Mouse (Mus musculus) testis, postnatal 14 days (tissue): Measurements from ENCODE around the gene Fzr1.

Experiments used
- DNase-seq: peaks from one replicate; pipeline ENCODE4 v3.0.0; 2021; ENCODE audit warnings: low spot score

Gene Fzr1

DNA sequence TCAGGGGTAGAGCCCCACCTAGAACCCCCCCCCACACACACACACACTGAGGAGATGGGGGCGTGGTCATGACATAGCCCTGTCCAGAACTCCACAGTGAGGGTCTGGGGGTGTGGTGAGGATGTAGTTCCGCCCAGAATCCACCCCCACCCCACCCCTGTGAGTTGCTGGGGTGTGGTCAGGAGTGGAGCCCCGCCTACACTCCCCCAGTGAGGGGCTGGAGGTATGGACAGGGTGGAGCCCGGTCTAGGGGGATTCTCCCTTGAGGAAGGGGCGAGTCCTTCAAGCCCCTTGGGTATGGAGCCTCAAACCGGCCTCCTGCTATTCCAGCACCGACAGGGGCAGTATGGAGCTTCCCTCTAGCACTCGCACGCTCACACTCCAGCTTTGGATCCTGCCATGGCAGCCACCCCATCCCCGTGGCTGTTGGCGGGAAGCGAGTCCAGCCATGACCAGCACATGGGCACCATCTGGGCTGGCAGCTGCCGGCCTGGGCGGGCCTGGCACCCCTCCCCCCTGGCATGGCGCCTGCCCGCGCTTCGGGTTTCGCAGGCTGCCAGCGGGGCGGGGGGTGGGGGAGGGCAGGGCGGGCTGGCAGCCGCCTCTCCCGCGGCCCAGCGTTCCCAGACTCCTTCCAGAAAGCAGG, 38.4 kb upstream of the Fzr1 start:
- DNase-seq, result peak; percentile 79

DNA sequence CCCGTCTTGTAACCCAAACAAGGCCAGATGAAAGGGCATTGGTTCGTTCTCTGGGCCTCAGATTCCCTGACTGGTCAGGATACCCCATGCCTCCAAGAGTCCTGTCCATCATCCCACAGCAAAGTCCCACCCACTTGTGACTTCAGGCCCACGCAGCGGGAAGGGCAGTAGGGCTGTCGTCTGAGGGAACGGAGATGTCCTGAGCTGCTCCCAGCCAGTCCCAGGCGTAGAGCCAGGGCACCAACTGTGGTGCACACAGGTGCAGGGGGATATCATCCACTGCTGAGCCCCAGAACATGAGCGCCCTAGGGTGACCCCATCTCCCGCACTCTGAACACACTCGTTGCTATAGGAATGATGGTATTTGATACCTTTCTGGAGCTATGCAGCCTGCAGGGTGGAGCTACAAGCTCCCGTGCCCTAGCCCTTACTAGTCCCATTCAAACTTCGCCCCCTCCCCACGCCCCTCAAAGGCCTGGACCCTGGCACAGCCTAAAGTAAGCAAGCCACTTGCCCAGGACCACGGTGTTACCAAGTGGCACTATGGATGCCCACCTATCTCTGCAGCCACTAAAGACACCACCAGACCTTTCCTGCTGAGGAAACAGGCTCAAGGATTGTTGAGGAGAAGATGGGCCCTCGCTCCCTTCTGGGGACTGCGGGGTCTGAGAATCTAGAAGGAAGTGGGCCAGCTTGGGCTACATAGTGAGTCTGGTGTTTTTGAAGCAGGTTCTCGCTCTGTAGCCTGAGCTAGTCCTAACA, 37.4 kb upstream of the Fzr1 start:
- no peak for DNase-seq

DNA sequence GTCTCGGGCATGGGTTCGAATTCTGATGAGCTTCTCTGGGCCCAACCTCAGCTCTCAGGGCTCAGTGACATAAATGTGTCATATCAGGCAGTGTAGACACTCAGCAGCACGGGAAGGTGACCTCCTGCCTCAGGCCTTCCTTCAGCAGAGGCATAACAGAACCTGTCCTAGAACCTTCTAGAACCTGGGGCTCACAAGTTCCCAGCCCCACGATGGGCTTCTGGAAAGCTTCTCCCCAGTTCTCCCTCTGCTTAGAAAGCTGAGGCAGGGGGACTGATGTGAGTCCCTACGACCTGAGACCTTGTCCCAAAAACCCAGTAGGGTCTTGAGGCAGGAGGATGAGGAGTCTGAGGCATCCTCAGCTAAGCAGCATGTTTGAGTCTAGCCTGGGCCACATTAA, 36.8 kb upstream of the Fzr1 start:
- DNase-seq, result no peak

DNA sequence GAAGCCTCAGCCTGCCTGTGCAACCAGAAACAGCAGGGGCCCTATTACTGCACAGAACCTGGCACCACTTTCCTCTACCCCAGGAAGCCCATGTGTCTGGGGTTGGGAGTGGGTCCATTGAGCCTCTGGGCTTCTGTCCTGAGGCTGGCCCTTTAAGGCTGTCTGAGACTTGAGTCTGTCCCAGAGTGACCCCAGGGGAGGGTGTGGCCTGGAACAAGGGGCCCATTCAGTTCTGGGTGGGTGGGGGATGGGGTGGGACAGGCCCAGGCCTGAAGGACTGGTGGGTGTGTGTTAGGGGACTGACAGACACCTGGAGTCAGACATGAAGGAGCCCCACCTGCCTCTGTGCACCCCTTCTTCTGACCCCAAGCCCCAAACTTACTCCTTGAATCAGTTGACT, 36.4 kb upstream of the Fzr1 start:
- no peak for DNase-seq

DNA sequence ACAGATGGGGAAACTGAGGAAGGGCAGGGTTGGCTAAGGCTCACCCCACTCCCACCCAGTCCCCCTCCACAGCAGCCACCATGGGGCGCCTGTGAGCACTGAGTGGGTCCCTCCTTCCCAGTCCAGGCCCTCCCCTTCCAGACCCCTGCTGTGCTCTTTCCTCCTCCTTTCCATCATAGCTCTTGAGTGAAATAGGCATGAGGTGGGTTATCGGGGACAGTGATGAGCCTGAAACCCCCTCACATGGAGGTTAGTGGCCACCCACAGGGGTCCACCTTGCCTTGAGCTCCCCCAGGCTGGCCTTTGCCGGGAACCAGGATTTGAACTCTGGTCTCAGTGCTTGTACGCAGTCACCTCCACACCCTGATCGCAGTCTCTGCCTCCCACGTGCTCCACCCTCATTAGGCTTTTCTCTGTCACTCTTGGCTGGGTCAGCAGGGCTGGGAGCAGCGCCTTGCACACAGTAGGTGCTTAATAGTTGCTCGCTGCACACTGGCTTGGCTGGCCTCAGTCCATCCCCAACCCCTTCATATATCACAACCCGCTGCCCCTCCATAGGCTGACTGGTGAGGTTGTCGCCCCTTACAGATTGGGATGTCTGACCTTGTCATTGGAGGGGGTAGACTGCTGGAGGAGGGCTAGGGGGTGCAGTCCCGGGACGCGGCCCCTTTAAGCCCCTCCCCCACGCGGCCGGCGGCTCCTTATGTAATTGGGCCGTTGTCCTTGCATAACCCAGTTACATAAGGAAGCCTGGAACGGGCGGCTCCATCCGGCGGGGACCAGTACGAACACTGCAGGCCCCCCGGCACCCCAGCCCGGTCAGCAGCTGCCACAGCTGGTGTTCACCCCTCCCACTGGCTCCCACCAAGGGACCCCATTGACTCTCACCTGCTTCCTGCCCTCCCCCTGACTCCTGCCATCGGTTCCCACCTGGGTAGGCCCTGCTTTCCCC, 35.3 kb upstream of the Fzr1 start:
- peak; percentile 75 for DNase-seq

DNA sequence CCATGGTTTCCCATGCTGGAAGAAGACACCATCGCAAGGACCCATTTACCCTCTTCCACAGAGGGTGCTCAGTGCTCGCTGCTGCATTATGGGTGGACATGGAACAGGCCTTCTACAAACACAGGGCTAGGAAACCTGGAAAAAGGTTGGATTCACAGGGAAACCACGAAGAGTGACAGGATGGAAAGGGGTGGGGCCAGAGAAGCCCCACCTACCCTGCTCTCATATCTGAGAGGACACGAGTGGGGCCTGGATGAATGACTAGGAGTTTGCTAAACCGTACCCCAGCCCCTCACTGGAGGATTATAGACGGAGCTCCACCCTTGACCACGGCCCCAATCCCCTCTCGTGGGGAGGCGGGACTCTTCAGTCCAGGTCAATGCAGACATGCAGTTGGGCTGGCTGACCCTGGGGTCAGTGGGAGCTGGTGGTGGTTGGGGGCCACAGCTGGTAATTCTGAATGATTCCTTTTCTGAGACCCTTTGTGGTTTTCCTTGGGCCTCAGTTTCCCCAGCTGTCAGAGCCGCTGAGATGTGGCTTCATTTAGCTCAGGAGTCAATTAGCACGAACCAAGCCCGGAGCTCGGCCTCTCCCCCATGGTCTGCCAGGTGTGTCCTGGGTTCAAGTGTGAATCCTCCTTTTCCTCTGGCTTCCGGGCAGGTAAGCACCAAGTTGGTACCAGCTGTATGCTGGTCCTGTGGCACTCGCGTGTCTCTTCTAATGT, 34.4 kb upstream of the Fzr1 start:
- DNase-seq, result no peak

DNA sequence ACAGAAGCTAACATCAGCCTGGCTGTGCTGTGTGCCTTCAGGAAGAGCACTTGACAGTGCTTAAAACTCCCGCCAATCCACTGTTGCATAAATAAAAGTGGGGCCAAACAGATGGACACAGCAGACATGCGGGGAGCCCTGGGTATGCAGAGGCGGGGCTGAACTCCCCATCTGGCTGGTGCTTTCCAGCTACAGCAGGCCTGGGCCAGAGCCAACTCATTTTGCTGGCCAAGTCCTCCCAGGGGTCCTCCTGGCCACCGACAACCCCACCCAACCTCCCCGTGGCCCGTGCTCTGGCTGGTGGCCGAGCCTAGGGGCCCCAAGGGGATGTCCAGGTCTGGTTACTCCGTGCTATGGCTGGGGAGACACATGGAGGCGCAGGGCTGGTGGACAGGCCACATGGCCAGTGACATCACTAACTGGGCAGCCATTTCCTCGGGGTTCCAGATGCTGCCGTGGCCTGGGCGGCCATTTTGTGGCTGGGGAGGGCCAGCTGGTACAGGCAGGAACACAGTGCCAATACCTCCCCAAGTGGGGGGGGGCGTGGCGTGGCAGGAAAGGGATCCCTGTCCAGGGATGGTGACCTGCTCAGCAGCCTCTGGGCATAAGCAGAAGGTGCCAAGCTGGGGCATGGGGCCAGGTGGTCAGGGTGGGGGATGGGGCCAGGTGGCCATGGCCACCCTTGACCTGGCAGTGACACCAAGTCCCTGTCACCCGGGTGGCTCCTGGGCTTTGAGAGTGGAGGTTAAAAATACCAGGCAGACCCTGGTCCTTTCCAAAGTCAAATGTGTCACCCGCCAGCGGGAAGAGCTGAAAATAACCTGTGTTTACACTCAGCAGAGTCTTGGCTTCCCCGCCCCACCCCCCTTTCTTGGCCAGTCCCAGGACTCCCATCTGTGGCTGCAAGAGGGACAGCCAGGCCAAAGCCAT, 33.4 kb upstream of the Fzr1 start:
- DNase-seq, result no peak

DNA sequence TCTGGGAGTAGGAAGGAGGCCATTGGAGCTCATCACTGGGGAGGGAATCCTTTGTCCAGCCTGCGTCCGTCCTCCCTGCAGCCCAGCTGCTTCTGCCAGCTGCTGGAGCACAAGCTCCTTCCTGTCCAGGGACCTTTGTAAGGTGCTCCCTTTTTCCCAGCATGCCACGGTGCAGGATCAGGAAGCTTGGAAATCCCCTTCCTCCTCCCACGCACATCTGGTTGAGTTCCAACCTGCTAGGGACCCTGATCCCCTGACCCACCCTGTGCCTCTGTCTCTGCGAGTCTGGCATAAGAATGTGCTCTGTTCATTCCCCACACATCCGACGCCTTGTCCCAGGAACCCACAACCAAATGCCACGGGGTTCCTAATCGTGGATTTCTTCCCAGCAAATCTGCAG, 32.7 kb upstream of the Fzr1 start:
- no peak for DNase-seq

DNA sequence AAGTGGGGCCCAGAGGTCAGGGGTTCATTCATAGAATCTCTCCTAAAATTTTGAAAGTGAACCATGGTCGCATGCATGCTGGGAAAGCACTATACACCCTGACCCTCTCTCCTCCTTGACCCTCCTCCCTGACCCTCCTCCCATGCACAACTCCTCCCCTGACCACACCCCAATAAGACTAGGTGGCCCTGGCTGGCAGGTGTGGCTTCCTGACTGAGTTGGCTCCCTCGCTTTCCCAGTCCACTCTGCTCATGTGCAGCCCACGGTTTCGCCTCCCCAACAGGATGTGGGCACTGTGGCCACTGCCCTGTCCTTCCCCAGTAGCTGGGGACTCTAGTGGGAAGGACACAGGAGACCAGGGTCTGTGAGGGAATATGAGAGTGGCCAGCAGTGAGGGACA, 32.0 kb upstream of the Fzr1 start:
- no peak for DNase-seq

DNA sequence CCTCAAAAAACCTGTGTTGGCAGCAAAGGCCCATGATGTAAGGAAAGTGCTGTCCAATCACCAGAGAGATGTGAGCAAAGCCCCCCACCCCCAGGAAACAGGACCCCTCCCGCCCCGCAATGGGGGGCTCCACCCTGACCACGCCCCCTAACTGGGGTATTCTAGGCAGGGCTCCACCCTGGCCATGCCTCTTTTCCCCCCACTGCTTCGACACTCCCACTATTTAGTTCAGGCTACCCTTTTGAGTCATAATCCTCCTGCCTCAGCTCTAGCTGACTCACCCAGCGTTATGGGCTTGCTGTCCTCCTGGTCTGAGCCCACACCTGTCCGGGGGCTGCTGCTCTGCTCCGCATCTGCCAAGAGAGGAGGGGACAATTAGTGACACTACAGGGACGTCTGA, 31.0 kb upstream of the Fzr1 start:
- no peak for DNase-seq

DNA sequence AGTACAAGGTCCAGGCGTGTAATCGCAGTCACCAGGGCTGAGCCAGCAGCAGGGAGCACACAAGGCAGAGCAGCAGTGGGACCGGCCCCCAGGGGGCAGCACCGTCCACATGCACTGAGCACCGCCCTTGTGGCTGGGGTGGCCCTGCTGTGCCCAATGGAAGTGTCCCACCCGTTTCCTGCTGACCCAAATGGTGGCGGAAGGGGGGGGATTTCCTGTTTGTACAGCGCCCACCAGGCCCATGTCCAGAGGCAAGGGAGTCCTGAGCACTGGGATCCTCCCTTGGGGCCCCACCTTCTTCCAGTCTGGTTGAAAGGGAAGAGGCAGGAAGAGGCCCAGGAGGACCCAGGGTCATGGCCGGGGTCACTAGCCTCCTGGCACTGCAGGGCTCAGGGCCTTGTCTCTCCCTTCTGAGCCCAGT, 30.6 kb upstream of the Fzr1 start:
- DNase-seq, result no peak

DNA sequence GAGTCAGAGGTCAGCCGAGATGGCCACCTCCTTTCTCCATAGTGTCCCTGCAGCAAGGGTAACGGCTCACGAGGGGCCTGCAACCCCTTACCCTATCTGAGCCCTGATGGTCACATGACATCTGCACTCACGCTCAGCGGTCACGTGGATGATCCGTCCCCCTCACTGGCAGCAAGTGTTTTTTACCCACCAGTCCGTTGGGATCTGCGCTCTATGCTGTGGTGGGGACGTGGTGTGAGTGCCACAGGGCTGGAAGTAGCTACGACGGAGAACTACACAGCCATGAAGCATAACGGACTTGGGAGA, 30.1 kb upstream of the Fzr1 start:
- DNase-seq, result no peak

DNA sequence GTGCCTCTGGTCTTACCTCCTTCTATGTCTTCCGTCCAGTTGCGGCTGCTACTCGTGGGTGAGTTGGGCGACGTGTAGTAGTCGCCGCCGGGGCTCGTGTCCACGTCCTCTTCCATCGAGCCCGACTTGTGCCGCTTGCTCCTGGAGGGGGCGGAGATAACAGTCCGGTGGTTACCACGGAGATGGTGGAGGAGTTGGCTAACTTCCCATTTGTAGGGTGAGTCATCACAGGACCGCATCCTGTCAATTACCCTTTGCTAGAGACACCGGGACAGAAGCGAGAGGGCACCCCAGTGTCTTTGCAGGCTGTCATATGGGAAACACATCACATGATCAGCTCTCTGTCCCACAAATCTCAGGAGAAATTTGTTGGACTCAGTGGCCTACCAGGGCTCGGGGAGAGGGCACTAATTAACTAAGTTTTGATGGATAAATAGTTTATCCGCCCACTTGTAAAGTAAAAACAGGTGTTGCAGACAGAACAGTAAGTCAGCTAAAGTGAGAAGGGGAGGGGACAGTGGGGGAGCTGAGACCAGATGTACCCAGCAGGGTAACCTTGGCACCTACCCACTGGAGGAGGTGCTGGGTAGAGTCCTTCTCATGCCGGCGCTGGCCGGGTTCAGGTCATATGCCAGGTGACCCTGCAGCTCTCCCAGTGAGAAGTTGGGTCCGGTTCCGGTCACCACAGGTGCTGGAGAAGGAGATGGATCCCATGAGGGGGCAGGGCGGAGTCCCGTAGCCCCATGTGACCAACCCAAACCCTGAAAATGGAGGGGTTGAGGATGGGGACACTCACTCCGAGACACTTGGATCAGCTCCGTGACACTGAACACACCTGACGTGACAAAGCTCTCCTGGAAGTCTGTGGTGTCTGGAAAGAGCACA, 29.5 kb upstream of the Fzr1 start:
- DNase-seq, result peak; percentile 71

DNA sequence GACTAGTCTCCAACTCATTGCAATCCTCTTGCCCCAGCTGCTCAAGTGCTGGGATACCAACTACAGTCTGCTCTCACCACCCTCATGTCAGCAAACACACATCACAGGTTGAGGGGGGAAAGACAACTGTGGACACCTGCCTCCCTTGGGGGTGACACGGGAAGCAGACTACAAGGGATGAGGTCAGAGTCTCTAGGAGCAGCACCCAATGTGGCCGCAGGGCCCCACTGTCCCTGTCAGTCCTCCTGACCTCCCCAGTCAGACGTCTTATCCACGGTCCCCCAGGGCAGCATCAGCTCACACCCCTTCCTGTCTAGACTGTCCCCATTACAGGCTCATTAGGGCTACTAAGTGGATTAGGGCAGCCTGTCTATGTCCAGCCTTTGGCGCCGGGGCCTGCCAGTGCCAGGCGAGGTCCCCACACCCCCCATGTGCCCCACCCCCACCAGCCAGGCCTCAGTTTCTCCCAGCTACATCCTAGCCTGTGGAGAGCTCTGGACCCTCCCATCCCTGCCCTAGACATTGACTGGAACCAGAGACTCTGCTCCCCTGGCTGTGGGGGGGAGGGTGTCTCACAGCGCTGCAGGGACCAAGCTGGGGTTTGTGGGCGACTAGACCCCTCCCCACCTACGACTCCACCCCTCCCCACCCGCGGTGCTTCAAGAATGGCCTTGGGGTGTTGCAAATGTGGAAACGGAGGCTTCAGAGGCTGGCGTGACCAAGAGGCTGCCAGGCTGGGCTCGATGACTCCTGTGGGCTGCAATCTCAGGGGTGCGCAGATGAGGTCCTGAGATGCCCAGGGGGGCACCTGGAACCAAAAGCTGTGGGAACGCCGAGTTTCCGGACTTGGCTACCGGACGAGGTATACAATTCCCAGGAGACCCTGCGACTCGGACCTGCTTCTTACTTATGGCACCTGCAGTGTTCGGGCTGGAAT, 28.5 kb upstream of the Fzr1 start:
- DNase-seq, result no peak

DNA sequence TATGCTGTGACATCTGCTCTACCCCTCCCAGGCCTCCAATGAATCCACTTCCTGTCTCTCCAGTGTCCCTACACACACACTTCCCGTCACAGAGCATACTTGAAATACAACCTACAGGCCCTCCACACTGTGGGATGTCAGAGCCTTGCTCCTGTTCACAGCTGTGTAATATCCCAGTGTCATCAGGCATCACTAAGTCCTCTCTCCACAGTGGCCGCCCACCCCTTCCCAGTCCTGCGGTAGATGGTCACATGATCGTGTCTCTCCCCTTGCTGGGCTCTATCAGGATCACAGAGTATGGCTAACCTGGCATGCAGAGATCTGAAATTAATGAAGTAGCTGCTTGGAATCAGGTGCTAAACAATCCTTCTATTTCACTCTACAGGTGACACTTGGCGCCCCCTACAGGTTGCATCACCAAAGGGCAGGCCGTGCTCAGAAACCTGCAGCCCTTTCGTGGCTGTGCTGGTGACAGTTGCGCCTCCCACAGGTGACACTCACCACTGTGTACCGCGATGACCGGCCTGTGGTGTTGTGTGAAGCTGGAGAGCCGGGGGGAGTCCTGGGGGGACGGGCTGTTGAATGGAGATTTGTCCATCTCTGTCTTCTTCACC, 27.4 kb upstream of the Fzr1 start:
- DNase-seq, result no peak

DNA sequence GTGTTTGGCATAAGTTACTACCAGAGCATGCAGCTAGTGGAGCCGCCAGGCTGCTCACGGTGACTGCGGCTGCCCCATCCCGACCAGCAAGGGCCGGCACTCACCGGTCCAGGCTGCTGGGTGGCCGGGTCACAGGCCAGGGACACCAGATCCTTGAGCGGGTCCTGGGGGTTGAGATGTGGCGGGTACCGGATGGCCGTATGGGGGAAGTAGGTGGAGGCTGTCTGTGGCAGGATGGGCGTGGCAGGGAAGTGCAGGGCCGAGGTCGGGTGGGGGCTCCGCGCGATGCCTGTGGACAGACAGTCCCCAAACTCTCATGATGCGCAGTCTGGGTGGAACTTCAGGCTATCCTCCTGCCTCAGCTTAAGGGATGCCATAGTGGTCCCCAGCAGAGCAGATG, 26.4 kb upstream of the Fzr1 start:
- DNase-seq, result no peak

DNA sequence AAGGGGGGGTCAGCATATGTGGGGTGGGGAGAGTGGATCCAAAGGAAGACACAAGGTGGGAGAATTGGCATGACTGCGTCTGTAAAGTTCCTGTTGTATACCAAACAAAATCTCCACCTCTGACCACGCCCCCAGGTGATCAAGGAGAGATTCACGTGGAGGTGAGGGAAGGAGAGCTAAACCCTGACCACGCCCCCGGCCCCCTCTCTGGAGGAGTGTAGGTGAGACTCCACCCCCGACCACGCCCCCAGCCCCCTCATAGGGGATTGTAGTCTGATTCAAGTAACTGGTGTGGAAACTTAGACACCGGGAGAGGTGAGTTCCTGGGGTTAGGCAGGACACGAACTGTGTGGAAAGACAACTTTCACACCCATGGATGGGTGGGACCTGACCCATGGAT, 25.8 kb upstream of the Fzr1 start:
- DNase-seq, result peak; percentile 75

DNA sequence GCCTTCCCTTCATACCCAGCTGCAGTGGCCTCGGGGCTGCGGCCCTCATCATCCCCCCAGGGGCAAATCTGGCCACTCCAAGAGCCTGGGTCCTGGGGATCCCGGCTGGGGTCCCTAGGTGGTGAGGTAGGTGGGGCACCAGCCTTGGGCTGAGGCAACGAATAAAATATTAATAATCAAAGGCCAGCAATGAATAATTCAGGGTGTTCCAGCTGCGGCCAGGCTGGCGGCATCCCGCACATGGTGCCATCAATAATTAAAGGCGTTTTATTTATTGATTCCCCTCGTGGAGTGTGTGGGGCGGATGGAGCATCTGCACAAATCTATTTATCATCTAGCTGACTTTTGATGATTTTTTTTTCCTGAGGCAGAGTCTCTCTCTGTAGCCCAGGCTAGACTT, 25.2 kb upstream of the Fzr1 start:
- no peak for DNase-seq
